In genomic region chr8:61359851-61360272, GRCm38 (mm10) we compare ENCODE assay signal across 14 mouse cellular contexts.
DNase-seq lines count a peak whose midpoint lies in the region; ATAC-seq lines count a peak whose summit lies in the region.
"Had no signal": no experiment of that assay in that cellular context is flagged by ENCODE, and none has a peak within 500 bp of the region (broad histone marks: within the 10 kb centered on the region; RNA-seq: fewer than 3 reads in every experiment).

No protein-coding gene starts in this region.

- no peak for ATAC-seq in heart, embryonic 14.5 days (ENCODE audit: insufficient number of reproducible peaks, insufficient read depth, low FRiP score, low read depth)
- ATAC-seq in CD4-positive, CD25-positive, alpha-beta regulatory T cell, adult 4 months, result peak; percentile 36
- ATAC-seq in hindbrain, embryonic 13.5 days (ENCODE audit: low FRiP score), result 0 out of 2 replicates have a peak, but pooled peaks have one; percentile 32
- no peak for ATAC-seq in cerebellum, adult (ENCODE audit: insufficient number of reproducible peaks, low FRiP score, low TSS enrichment)
- ATAC-seq: forebrain, postnatal 0 days; intestine, embryonic 15.5 days had no signal

- peaks cover 2% of the 10 kb centered on the region; the same call in 1 of the 2 replicates for H3K36me3 ChIP-seq in heart, embryonic 14.5 days (ENCODE audit: control insufficient read depth, insufficient read depth, low read length)
- H3K36me3 ChIP-seq in hindbrain, embryonic 13.5 days, result peaks cover 14% of the 10 kb centered on the region

- H3K4me3 ChIP-seq in heart, embryonic 14.5 days (ENCODE audit: control insufficient read depth in 1 of 2, insufficient read depth in 1 of 2, low read depth in 1 of 2, low read length in 2 of 2), result peak overlapping the region in 1 of 2 experiments; percentile 3; a peak in 1 of 4 replicates
- no peak overlapping the region for H3K4me3 ChIP-seq in hindbrain, embryonic 13.5 days
- H3K4me3 ChIP-seq: intestine, embryonic 15.5 days; limb, embryonic 15.5 days had no signal

- no peak overlapping the region for H3K27ac ChIP-seq in heart, embryonic 14.5 days (replicated peaks in 1 of 2; ENCODE audit: control insufficient read depth in 1 of 2, insufficient read depth in 1 of 2, low read depth in 2 of 2, low read length in 2 of 2)
- no peak overlapping the region for H3K27ac ChIP-seq in hindbrain, embryonic 13.5 days
- H3K27ac ChIP-seq: intestine, embryonic 15.5 days; limb, embryonic 15.5 days had no signal

- peak overlapping the region; percentile 46 for H3K9ac ChIP-seq in heart, embryonic 14.5 days (ENCODE audit: low read length)
- H3K9ac ChIP-seq in hindbrain, embryonic 13.5 days, result no peak overlapping the region
- H3K9ac ChIP-seq: forebrain, postnatal 0 days; intestine, embryonic 15.5 days; limb, embryonic 15.5 days had no signal

- WGBS in heart, embryonic 14.5 days, result 30% methylated on average over 10 of the region's 10 CpGs
- 21% methylated on average over 10 of the region's 10 CpGs for WGBS in hindbrain, embryonic 13.5 days

- peaks cover 8 to 25% of the 10 kb centered on the region in 2 experiments for H3K4me1 ChIP-seq in heart, embryonic 14.5 days (ENCODE audit: control insufficient read depth in 2 of 2, insufficient read depth in 2 of 2, low read length in 2 of 2)
- peaks cover 35% of the 10 kb centered on the region for H3K4me1 ChIP-seq in hindbrain, embryonic 13.5 days (replicated peaks)
- H3K4me1 ChIP-seq: intestine, embryonic 15.5 days had no signal

- no peaks in the 10 kb centered on the region for H3K9me3 ChIP-seq in heart, embryonic 14.5 days (ENCODE audit: control insufficient read depth, low read length)
- no peaks in the 10 kb centered on the region for H3K9me3 ChIP-seq in hindbrain, embryonic 13.5 days
- H3K9me3 ChIP-seq: intestine, embryonic 15.5 days; limb, embryonic 15.5 days had no signal

- no peaks in the 10 kb centered on the region for H3K27me3 ChIP-seq in heart, embryonic 14.5 days (ENCODE audit: control insufficient read depth, insufficient read depth, low read length)
- H3K27me3 ChIP-seq in hindbrain, embryonic 13.5 days, result no peaks in the 10 kb centered on the region
- H3K27me3 ChIP-seq: intestine, embryonic 15.5 days; limb, embryonic 15.5 days had no signal

- H3K4me2 ChIP-seq in heart, embryonic 14.5 days (ENCODE audit: low read length), result peak overlapping the region; percentile 61
- 0 out of 2 replicates have a peak overlapping the region, but pooled peaks have one; percentile 6 for H3K4me2 ChIP-seq in hindbrain, embryonic 13.5 days
- H3K4me2 ChIP-seq: intestine, embryonic 15.5 days; limb, embryonic 15.5 days had no signal

- DNase-seq in heart, adult 18-20 months, result no peak
- DNase-seq in kidney, postnatal 36 days, result peak; percentile 81 to 92
- no peak for DNase-seq in layer of hippocampus, adult 8-10 months (ENCODE audit: low spot score in 2 of 2)
- no peak for DNase-seq in cerebellum, adult 11 months
- DNase-seq: adrenal gland, postnatal 10 days; forebrain, postnatal 0 days; right cerebral cortex, postnatal 14 days; thymus, postnatal 4 days had no signal

Comparison
In these comparisons a context has a peak if more than half of its experiments do, and no peak if none do; other contexts are left out.
1. ATAC-seq: peak in CD4-positive, CD25-positive, alpha-beta regulatory T cell, adult 4 months (single experiment) and hindbrain, embryonic 13.5 days (single experiment); none in heart, embryonic 14.5 days (single experiment) and cerebellum, adult (single experiment).
2. DNase-seq: peak in kidney, postnatal 36 days (2 of 2); none in heart, adult 18-20 months (0 of 2), layer of hippocampus, adult 8-10 months (0 of 2) and cerebellum, adult 11 months (single experiment).